Mouse (Mus musculus): Measurements from ENCODE around the gene Mpzl3.

DNA sequence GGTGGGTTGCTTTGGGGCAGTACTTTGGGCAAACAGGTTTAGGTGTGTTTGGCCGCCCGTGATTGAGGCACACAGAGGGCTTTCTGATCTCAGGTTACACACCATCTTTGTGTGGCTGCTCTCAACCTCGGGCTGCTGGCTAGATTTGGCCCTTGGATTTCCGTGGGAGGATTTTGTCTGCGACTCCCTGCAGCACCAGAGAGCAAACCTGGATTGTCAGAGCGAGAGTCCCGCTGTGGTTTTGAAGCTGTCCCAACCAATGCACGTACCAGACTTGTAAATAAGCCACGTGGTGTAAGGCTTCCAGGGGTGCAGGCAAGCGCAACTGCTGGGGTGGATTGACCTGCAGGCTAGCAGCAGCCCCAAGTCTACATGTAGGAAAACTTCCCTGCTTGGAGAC, 12.0 kb upstream of the Mpzl3 start:
- TF ChIP-seq EP300 (IDR thresholded peaks at IDR 0.05; ENCODE audit: insufficient read depth, low read depth, low read length) (no peak), POLR2A (IDR thresholded peaks at IDR 0.05; ENCODE audit: insufficient read depth, low read depth, low read length) (no peak), CTCF (IDR thresholded peaks at IDR 0.05) (no peak)
